Mouse (Mus musculus): Measurements from ENCODE around the gene 4933415F23Rik. TPM values are rescaled to one million over a fixed set of nuclear protein-coding genes. Genes with fewer than 3 reads are reported as not detected.

4933415F23Rik gene
- polyA plus RNA-seq (2015; fragmentation: Nextera tagmentation; extraction: Ambion mirVana) = not detected in 2 replicates

GRCm38 (mm10) chr1:23102021-23102420 lies at the start of gene 4933415F23Rik:
Gene 4933415F23Rik, minus strand, starts transcription at chr1:23102253.

